Mouse (Mus musculus): Measurements from ENCODE around the gene Gm26558.

DNA sequence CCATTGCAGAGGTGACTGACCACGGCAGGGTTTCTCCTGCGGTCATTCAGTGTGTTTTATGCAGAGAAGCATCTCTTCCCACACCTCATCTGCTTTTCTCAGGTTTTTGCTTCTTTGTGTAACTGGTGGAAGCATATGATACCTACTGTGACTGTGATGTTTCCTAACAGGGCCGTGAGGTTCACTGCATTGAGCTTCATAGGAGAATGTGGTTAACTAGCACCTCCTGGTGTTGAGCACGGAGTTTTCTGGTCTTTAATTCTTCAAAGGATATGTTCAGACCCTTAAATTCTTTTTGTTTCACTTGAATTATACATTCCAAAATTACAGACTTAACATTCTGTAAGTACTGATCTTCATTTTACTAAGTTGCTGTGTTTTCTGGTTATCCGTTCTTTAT, 1.9 kb upstream of the Gm26558 start:
- no peak for TF ChIP-seq MXI1 (IDR thresholded peaks at IDR 0.05; ENCODE audit: low read depth, low read length)
- TF ChIP-seq POLR2A (IDR thresholded peaks at IDR 0.05; ENCODE audit: control insufficient read depth in 1 of 2, insufficient read depth in 1 of 2, low read depth in 1 of 2, low read length in 2 of 2, poor library complexity in 1 of 2), result no peak
- TF ChIP-seq CTCF (IDR thresholded peaks at IDR 0.05 in 2 of 3, conservative IDR thresholded peaks at IDR 0.05 in 1 of 3; ENCODE audit: control insufficient read depth in 1 of 3, insufficient read depth in 1 of 3, low read depth in 2 of 3, low read length in 3 of 3, poor library complexity in 1 of 3, severe bottlenecking in 1 of 3), result peak in 1 of 3 experiments; percentile 37; a peak in 3 of 6 replicates
- no peak for TF ChIP-seq E2F4 (IDR thresholded peaks at IDR 0.05; ENCODE audit: borderline replicate concordance, low read depth, low read length)
- TF ChIP-seq BHLHE40 (IDR thresholded peaks at IDR 0.05; ENCODE audit: borderline replicate concordance, low read depth, low read length), result no peak
- TF ChIP-seq ZKSCAN1 (IDR thresholded peaks at IDR 0.05; ENCODE audit: low read depth, low read length), result no peak
- no peak for TF ChIP-seq GATA1 (IDR thresholded peaks at IDR 0.05; ENCODE audit: low read depth, low read length)
- TF ChIP-seq ZNF384 (IDR thresholded peaks at IDR 0.05; ENCODE audit: low read depth, low read length), result no peak
